Mouse (Mus musculus): ENCODE measurements around the gene Sap30bp.

Gene Sap30bp

GRCm38 (mm10) chr11:115999538-116000143, 66.6 kb downstream of the Sap30bp start:
- DNase-seq (ENCODE audit: extremely low spot score, low spot score) = no peak

- DNase-seq (ENCODE audit: extremely low spot score, low spot score) = no peak
Observed at GRCm38 (mm10) chr11:116000607-116001006, 67.5 kb downstream of the Sap30bp start.

GRCm38 (mm10) chr11:116001725-116002124, 68.6 kb downstream of the Sap30bp start:
- no peak for DNase-seq (ENCODE audit: extremely low spot score, low spot score)

- no peak for DNase-seq (ENCODE audit: extremely low spot score, low spot score)
Observed at GRCm38 (mm10) chr11:116002894-116003293, 69.8 kb downstream of the Sap30bp start.

- no peak for DNase-seq (ENCODE audit: extremely low spot score, low spot score)
Observed at GRCm38 (mm10) chr11:116004186-116004823, 71.2 kb downstream of the Sap30bp start.

GRCm38 (mm10) chr11:116004840-116005700, 72.0 kb downstream of the Sap30bp start:
- peak; percentile 85 for DNase-seq (ENCODE audit: extremely low spot score, low spot score)

- DNase-seq (ENCODE audit: extremely low spot score, low spot score) = no peak
Observed at GRCm38 (mm10) chr11:116005701-116006419, 72.8 kb downstream of the Sap30bp start.

GRCm38 (mm10) chr11:116007095-116007850, 74.2 kb downstream of the Sap30bp start:
- DNase-seq (ENCODE audit: extremely low spot score, low spot score) = no peak

GRCm38 (mm10) chr11:116008411-116008810, 75.3 kb downstream of the Sap30bp start:
- DNase-seq (ENCODE audit: extremely low spot score, low spot score) = no peak

GRCm38 (mm10) chr11:116008832-116009375, 75.8 kb downstream of the Sap30bp start:
- no peak for DNase-seq (ENCODE audit: extremely low spot score, low spot score)

- no peak for DNase-seq (ENCODE audit: extremely low spot score, low spot score)
Observed at GRCm38 (mm10) chr11:116009661-116010060, 76.6 kb downstream of the Sap30bp start.

- no peak for DNase-seq (ENCODE audit: extremely low spot score, low spot score)
Observed at GRCm38 (mm10) chr11:116010146-116010545, 77.1 kb downstream of the Sap30bp start.

GRCm38 (mm10) chr11:116010948-116011347, 77.9 kb downstream of the Sap30bp start:
- no peak for DNase-seq (ENCODE audit: extremely low spot score, low spot score)

- DNase-seq (ENCODE audit: extremely low spot score, low spot score) = peak; percentile 42
Observed at GRCm38 (mm10) chr11:116011529-116012261, 78.6 kb downstream of the Sap30bp start.

GRCm38 (mm10) chr11:116012262-116012947, 79.3 kb downstream of the Sap30bp start, which contains the start of gene Galk1:
Gene Galk1 (minus strand): TSS chr11:116012719.
- DNase-seq (ENCODE audit: extremely low spot score, low spot score) = peak; percentile 91

- no peak for DNase-seq (ENCODE audit: extremely low spot score, low spot score)
Observed at GRCm38 (mm10) chr11:116014821-116015220, 81.7 kb downstream of the Sap30bp start.

Data from neural tube, embryonic 10.5 days (tissue).